Mouse (Mus musculus): Measurements from ENCODE around the gene Glt6d1. TPM values are rescaled to one million over a fixed set of nuclear protein-coding genes. Genes with fewer than 3 reads are reported as not detected.

Glt6d1 gene
- total and polyA plus RNA-seq, 3 experiments = not detected

GRCm38 (mm10) chr2:25758064-25758625 lies 57.5 kb downstream of the Glt6d1 start:
- H3K79me2 ChIP-seq (replicated peaks; ENCODE audit: control insufficient read depth, extremely low read depth, insufficient read depth, poor library complexity, severe bottlenecking) = no peaks in the 10 kb centered on the region
- no peaks in the 10 kb centered on the region for H3K36me3 ChIP-seq (replicated peaks in 1 of 2; ENCODE audit: control insufficient read depth in 1 of 2, insufficient read depth in 1 of 2, low read length in 1 of 2)
- in situ Hi-C loops (cut with MboI; ENCODE audit: low pct_ligation_motif_present, low pct_unique_long_range_greater_than_20kb, low sequenced_read_pairs) (no loop called here), dilution Hi-C loops (cut with MboI; ENCODE audit: extremely low pct_ligation_motif_present, extremely low pct_unique_long_range_greater_than_20kb, low sequenced_read_pairs) (no loop called here)
- H3K4me3 ChIP-seq (replicated peaks in 1 of 3; ENCODE audit: low read depth in 2 of 3, low read length in 2 of 3, poor library complexity in 1 of 3) = no peak overlapping the region
- DNase-seq (ENCODE audit: extremely low read depth) = no peak
- peaks cover 18% of the 10 kb centered on the region for H3K27me3 ChIP-seq (replicated peaks)
- 0 out of 4 replicates have a peak, but pooled peaks cover 0 to 3% of the 10 kb centered on the region in 2 experiments for H3K4me1 ChIP-seq (ENCODE audit: control insufficient read depth in 1 of 2, insufficient read depth in 2 of 2)
- H3K9me3 ChIP-seq (replicated peaks; ENCODE audit: low read length) = peaks cover 3% of the 10 kb centered on the region
- no peak overlapping the region for H3K27ac ChIP-seq (ENCODE audit: insufficient read depth, low read depth)
- no peak overlapping the region for H3K9ac ChIP-seq (ENCODE audit: insufficient read depth, low read depth)
- TF ChIP-seq GABPA (IDR thresholded peaks at IDR 0.05; ENCODE audit: insufficient replicate concordance, low read depth, low read length) (no peak), MAFK (IDR thresholded peaks at IDR 0.05; ENCODE audit: insufficient replicate concordance, low read length) (no peak), HCFC1 (IDR thresholded peaks at IDR 0.05; ENCODE audit: low read depth, low read length) (no peak), E2F4 (IDR thresholded peaks at IDR 0.05; ENCODE audit: insufficient replicate concordance, low read depth, low read length) (no peak), ELF1 (IDR thresholded peaks at IDR 0.05; ENCODE audit: low read depth, low read length) (no peak)
- no peak overlapping the region for H3K4me2 ChIP-seq (ENCODE audit: insufficient read depth, low read depth, poor library complexity, severe bottlenecking)

GRCm38 (mm10) chr2:25754201-25754600 lies 61.4 kb downstream of the Glt6d1 start:
- Histone ChIP-seq H3K9ac (ENCODE audit: insufficient read depth, low read depth) (no peak overlapping the region), H3K4me2 (ENCODE audit: insufficient read depth, low read depth, poor library complexity, severe bottlenecking) (no peak overlapping the region), H3K4me3 (replicated peaks in 1 of 3; ENCODE audit: low read depth in 2 of 3, low read length in 2 of 3, poor library complexity in 1 of 3) (no peak overlapping the region), H3K4me1 (ENCODE audit: control insufficient read depth in 1 of 2, insufficient read depth in 2 of 2) (0 out of 4 replicates have a peak, but pooled peaks cover 0 to 3% of the 10 kb centered on the region in 2 experiments), H3K36me3 (replicated peaks in 1 of 2; ENCODE audit: control insufficient read depth in 1 of 2, insufficient read depth in 1 of 2, low read length in 1 of 2) (no peaks in the 10 kb centered on the region), H3K27ac (ENCODE audit: insufficient read depth, low read depth) (no peak overlapping the region), H3K79me2 (replicated peaks; ENCODE audit: control insufficient read depth, extremely low read depth, insufficient read depth, poor library complexity, severe bottlenecking) (no peaks in the 10 kb centered on the region), H3K27me3 (replicated peaks) (peaks cover 23% of the 10 kb centered on the region), H3K9me3 (replicated peaks; ENCODE audit: low read length) (peaks cover 3% of the 10 kb centered on the region)
- TF ChIP-seq RAD21 (IDR thresholded peaks at IDR 0.05; ENCODE audit: low read depth, low read length) (no peak), MAZ (IDR thresholded peaks at IDR 0.05; ENCODE audit: low read depth, low read length) (no peak), BHLHE40 (IDR thresholded peaks at IDR 0.05; ENCODE audit: low read depth, low read length) (no peak), MYC (IDR thresholded peaks at IDR 0.05; ENCODE audit: low read depth, low read length) (no peak), USF2 (conservative IDR thresholded peaks at IDR 0.05; ENCODE audit: low read depth, low read length) (no peak), CHD2 (IDR thresholded peaks at IDR 0.05; ENCODE audit: low read length) (no peak), RCOR1 (conservative IDR thresholded peaks at IDR 0.05; ENCODE audit: low read depth, low read length) (no peak), JUN (IDR thresholded peaks at IDR 0.05; ENCODE audit: insufficient read depth, low read depth, low read length) (no peak), ZMIZ1 (IDR thresholded peaks at IDR 0.05; ENCODE audit: low read depth, low read length) (no peak), TBP (conservative IDR thresholded peaks at IDR 0.05; ENCODE audit: low read depth, low read length) (no peak), PAX5 (IDR thresholded peaks at IDR 0.05; ENCODE audit: low read length) (no peak), KAT2A (IDR thresholded peaks at IDR 0.05; ENCODE audit: insufficient replicate concordance, low read length) (no peak)
- DNase-seq (ENCODE audit: extremely low read depth) = no peak
- in situ Hi-C loops (cut with MboI; ENCODE audit: low pct_ligation_motif_present, low pct_unique_long_range_greater_than_20kb, low sequenced_read_pairs) = no loop called here
- dilution Hi-C loops (cut with MboI; ENCODE audit: extremely low pct_ligation_motif_present, extremely low pct_unique_long_range_greater_than_20kb, low sequenced_read_pairs) = no loop called here

Other genes with a start within 250 kb of the Glt6d1 start
Only the 20 nearest of the 22 such genes appear.
- 0.97 and 1.4 TPM in 2 replicates for gene Ajm1, start 234.1 kb downstream of the Glt6d1 start, total RNA-seq (2012; rRNA removed)
- 0.23 and 0.31 TPM in 2 replicates for gene Ajm1, start 234.1 kb downstream of the Glt6d1 start, total RNA-seq (2014; rRNA removed)
- gene Ajm1, start 234.1 kb downstream of the Glt6d1 start, polyA plus RNA-seq (2012; ENCODE audit: insufficient read length, low read depth) = 0.93 and 1.4 TPM in 2 replicates
- gene Rabl6, start 207.3 kb downstream of the Glt6d1 start, total RNA-seq (2012; rRNA removed) = 52.0 and 55.7 TPM in 2 replicates
- 32.2 and 34.6 TPM in 2 replicates for gene Rabl6, start 207.3 kb downstream of the Glt6d1 start, total RNA-seq (2014; rRNA removed)
- gene Rabl6, start 207.3 kb downstream of the Glt6d1 start, polyA plus RNA-seq (2012; ENCODE audit: insufficient read length, low read depth) = 62.0 and 72.9 TPM in 2 replicates
- gene Ccdc183, start 198.2 kb downstream of the Glt6d1 start, total RNA-seq (2012; rRNA removed) = not detected in 2 replicates
- gene Ccdc183, start 198.2 kb downstream of the Glt6d1 start, total RNA-seq (2014; rRNA removed) = not detected in 2 replicates
- 0.13 TPM in 1 of 2 replicates, not detected in the other for gene Ccdc183, start 198.2 kb downstream of the Glt6d1 start, polyA plus RNA-seq (2012; ENCODE audit: insufficient read length, low read depth)
- 8.9 and 11.1 TPM in 2 replicates for gene Tmem141, start 193.8 kb downstream of the Glt6d1 start, total RNA-seq (2012; rRNA removed)
- gene Tmem141, start 193.8 kb downstream of the Glt6d1 start, total RNA-seq (2014; rRNA removed) = 6.5 and 7.7 TPM in 2 replicates
- 5.2 and 6.2 TPM in 2 replicates for gene Tmem141, start 193.8 kb downstream of the Glt6d1 start, polyA plus RNA-seq (2012; ENCODE audit: insufficient read length, low read depth)
- gene Fcna, start 187.8 kb downstream of the Glt6d1 start, total RNA-seq (2012; rRNA removed) = not detected in 2 replicates
- gene Fcna, start 187.8 kb downstream of the Glt6d1 start, total RNA-seq (2014; rRNA removed) = not detected in 2 replicates
- not detected in 2 replicates for gene Fcna, start 187.8 kb downstream of the Glt6d1 start, polyA plus RNA-seq (2012; ENCODE audit: insufficient read length, low read depth)
- not detected in 2 replicates for gene Lcn8, start 162.7 kb downstream of the Glt6d1 start, total RNA-seq (2012; rRNA removed)
- not detected in 2 replicates for gene Lcn8, start 162.7 kb downstream of the Glt6d1 start, total RNA-seq (2014; rRNA removed)
- gene Lcn8, start 162.7 kb downstream of the Glt6d1 start, polyA plus RNA-seq (2012; ENCODE audit: insufficient read length, low read depth) = not detected in 2 replicates
- gene Lcn5, start 157.9 kb downstream of the Glt6d1 start, total RNA-seq (2012; rRNA removed) = not detected in 2 replicates
- gene Lcn5, start 157.9 kb downstream of the Glt6d1 start, total RNA-seq (2014; rRNA removed) = not detected in 2 replicates
- not detected in 2 replicates for gene Lcn5, start 157.9 kb downstream of the Glt6d1 start, polyA plus RNA-seq (2012; ENCODE audit: insufficient read length, low read depth)
- gene Lcn6, start 139.1 kb downstream of the Glt6d1 start, total RNA-seq (2012; rRNA removed) = not detected in 2 replicates
- not detected in 2 replicates for gene Lcn6, start 139.1 kb downstream of the Glt6d1 start, total RNA-seq (2014; rRNA removed)
- gene Lcn6, start 139.1 kb downstream of the Glt6d1 start, polyA plus RNA-seq (2012; ENCODE audit: insufficient read length, low read depth) = not detected in 2 replicates
- not detected in 2 replicates for gene Lcn10, start 133.1 kb downstream of the Glt6d1 start, total RNA-seq (2012; rRNA removed)
- gene Lcn10, start 133.1 kb downstream of the Glt6d1 start, total RNA-seq (2014; rRNA removed) = not detected in 2 replicates
- gene Lcn10, start 133.1 kb downstream of the Glt6d1 start, polyA plus RNA-seq (2012; ENCODE audit: insufficient read length, low read depth) = not detected in 2 replicates
- not detected in 2 replicates for gene Obp2a, start 115.8 kb downstream of the Glt6d1 start, total RNA-seq (2012; rRNA removed)
- not detected in 2 replicates for gene Obp2a, start 115.8 kb downstream of the Glt6d1 start, total RNA-seq (2014; rRNA removed)
- gene Obp2a, start 115.8 kb downstream of the Glt6d1 start, polyA plus RNA-seq (2012; ENCODE audit: insufficient read length, low read depth) = not detected in 2 replicates
- gene Bmyc, start 109.1 kb downstream of the Glt6d1 start, total RNA-seq (2012; rRNA removed) = 11.2 and 13.7 TPM in 2 replicates
- 8.2 and 10.8 TPM in 2 replicates for gene Bmyc, start 109.1 kb downstream of the Glt6d1 start, total RNA-seq (2014; rRNA removed)
- gene Bmyc, start 109.1 kb downstream of the Glt6d1 start, polyA plus RNA-seq (2012; ENCODE audit: insufficient read length, low read depth) = 30.5 and 37.2 TPM in 2 replicates
- not detected in 2 replicates for gene Obp2b, start 78.8 kb downstream of the Glt6d1 start, total RNA-seq (2012; rRNA removed)
- gene Obp2b, start 78.8 kb downstream of the Glt6d1 start, total RNA-seq (2014; rRNA removed) = not detected in 2 replicates
- not detected in 2 replicates for gene Obp2b, start 78.8 kb downstream of the Glt6d1 start, polyA plus RNA-seq (2012; ENCODE audit: insufficient read length, low read depth)
- gene Lcn3, start 50.3 kb downstream of the Glt6d1 start, total RNA-seq (2012; rRNA removed) = not detected in 2 replicates
- not detected in 2 replicates for gene Lcn3, start 50.3 kb downstream of the Glt6d1 start, total RNA-seq (2014; rRNA removed)
- gene Lcn3, start 50.3 kb downstream of the Glt6d1 start, polyA plus RNA-seq (2012; ENCODE audit: insufficient read length, low read depth) = not detected in 2 replicates
- not detected in 2 replicates for gene Lcn11, start 38.8 kb downstream of the Glt6d1 start, total RNA-seq (2012; rRNA removed)
- gene Lcn11, start 38.8 kb downstream of the Glt6d1 start, total RNA-seq (2014; rRNA removed) = not detected in 2 replicates
- gene Lcn11, start 38.8 kb downstream of the Glt6d1 start, polyA plus RNA-seq (2012; ENCODE audit: insufficient read length, low read depth) = not detected in 2 replicates
- not detected in 2 replicates for gene Gm13539, start 33.6 kb downstream of the Glt6d1 start, total RNA-seq (2012; rRNA removed)
- not detected in 2 replicates for gene Gm13539, start 33.6 kb downstream of the Glt6d1 start, total RNA-seq (2014; rRNA removed)
- not detected in 2 replicates for gene Gm13539, start 33.6 kb downstream of the Glt6d1 start, polyA plus RNA-seq (2012; ENCODE audit: insufficient read length, low read depth)
- not detected in 2 replicates for gene Lcn9, start 7.3 kb upstream of the Glt6d1 start, total RNA-seq (2012; rRNA removed)
- not detected in 2 replicates for gene Lcn9, start 7.3 kb upstream of the Glt6d1 start, total RNA-seq (2014; rRNA removed)
- not detected in 2 replicates for gene Lcn9, start 7.3 kb upstream of the Glt6d1 start, polyA plus RNA-seq (2012; ENCODE audit: insufficient read length, low read depth)
- gene Sohlh1, start 31.4 kb upstream of the Glt6d1 start, total RNA-seq (2012; rRNA removed) = not detected in 2 replicates
- gene Sohlh1, start 31.4 kb upstream of the Glt6d1 start, total RNA-seq (2014; rRNA removed) = not detected in 2 replicates
- gene Sohlh1, start 31.4 kb upstream of the Glt6d1 start, polyA plus RNA-seq (2012; ENCODE audit: insufficient read length, low read depth) = not detected in 2 replicates
- gene Kcnt1, start 47.9 kb upstream of the Glt6d1 start, total RNA-seq (2012; rRNA removed) = 0.04 TPM in 1 of 2 replicates, not detected in the other
- gene Kcnt1, start 47.9 kb upstream of the Glt6d1 start, total RNA-seq (2014; rRNA removed) = not detected in 2 replicates
- gene Kcnt1, start 47.9 kb upstream of the Glt6d1 start, polyA plus RNA-seq (2012; ENCODE audit: insufficient read length, low read depth) = not detected in 2 replicates
- 13.8 and 17.2 TPM in 2 replicates for gene Camsap1, start 167.4 kb upstream of the Glt6d1 start, total RNA-seq (2012; rRNA removed)
- gene Camsap1, start 167.4 kb upstream of the Glt6d1 start, total RNA-seq (2014; rRNA removed) = 6.2 and 6.9 TPM in 2 replicates
- 22.1 and 23.4 TPM in 2 replicates for gene Camsap1, start 167.4 kb upstream of the Glt6d1 start, polyA plus RNA-seq (2012; ENCODE audit: insufficient read length, low read depth)
- 90.0 and 92.0 TPM in 2 replicates for gene Ubac1, start 205.9 kb upstream of the Glt6d1 start, total RNA-seq (2012; rRNA removed)
- 80.3 and 80.5 TPM in 2 replicates for gene Ubac1, start 205.9 kb upstream of the Glt6d1 start, total RNA-seq (2014; rRNA removed)
- 88.9 and 99.7 TPM in 2 replicates for gene Ubac1, start 205.9 kb upstream of the Glt6d1 start, polyA plus RNA-seq (2012; ENCODE audit: insufficient read length, low read depth)

Measured in CH12.LX (cell line).